Mouse (Mus musculus) right cerebral cortex, postnatal 36 days (tissue): ENCODE results near the gene Rb1.

Experiments
- DNase-seq, 2 experiments: peaks; one replicate each; pipeline ENCODE4 v3.0.0; 2022; ENCODE audit warnings: low spot score in 2 of 2, mixed read lengths in 1 of 2

Gene Rb1

DNA sequence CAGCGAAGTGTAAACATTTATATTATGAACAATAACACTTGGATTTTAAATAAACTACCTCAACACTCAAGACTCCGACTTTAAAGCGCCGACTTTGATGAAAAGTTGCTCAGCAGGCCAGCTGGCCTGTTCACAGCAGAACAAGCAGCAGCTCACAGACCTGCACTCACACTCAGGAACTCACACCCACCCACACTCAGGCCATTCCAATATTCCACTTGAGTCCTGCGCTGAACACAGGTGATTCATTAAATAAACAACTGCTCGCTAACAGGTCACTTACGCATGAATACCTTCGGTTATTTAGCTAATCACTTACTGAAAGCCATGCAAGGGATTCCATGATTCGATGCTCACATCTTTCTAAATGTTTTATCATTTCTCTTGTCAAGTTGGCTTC lies 63.4 kb downstream of the Rb1 start:
- no peak for DNase-seq

DNA sequence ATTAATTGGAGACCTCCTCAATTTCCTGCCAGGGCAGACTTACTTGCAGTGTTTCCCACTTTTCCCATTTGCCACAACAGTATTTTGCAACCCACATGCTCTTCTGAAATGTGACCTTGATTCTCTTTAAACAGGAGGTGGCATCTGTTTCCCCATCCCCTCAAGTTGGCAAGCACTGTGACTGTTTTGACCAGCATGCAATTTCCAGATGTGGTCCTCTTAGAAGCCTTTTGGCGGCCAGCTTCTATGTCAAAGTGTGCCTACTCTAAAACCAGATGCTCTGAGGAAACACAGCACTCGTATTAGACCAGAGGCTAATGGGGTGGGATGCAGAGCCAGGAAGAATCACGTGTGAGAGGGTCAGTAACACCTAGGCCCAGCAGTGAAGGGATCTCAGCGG lies 67.4 kb downstream of the Rb1 start:
- no peak for DNase-seq

DNA sequence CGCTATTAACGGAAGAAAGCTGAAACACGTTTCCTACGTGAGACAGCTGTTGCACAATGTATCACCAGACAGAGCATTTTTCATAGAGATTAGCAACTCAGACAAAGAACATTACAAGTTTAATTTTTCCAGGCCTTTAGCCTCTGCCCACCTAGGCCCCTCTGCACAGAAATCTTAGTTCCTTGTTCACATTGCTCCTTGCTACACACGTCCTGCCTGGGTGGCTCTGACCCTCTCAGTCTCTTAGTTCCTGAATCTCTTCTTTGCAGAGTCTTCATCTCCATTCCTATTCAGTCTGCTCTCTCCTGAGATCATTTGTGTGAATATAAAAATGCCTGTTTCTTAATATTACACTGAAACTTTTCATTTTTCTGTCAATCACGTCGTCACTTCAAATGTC lies 68.3 kb downstream of the Rb1 start:
- no peak for DNase-seq

DNA sequence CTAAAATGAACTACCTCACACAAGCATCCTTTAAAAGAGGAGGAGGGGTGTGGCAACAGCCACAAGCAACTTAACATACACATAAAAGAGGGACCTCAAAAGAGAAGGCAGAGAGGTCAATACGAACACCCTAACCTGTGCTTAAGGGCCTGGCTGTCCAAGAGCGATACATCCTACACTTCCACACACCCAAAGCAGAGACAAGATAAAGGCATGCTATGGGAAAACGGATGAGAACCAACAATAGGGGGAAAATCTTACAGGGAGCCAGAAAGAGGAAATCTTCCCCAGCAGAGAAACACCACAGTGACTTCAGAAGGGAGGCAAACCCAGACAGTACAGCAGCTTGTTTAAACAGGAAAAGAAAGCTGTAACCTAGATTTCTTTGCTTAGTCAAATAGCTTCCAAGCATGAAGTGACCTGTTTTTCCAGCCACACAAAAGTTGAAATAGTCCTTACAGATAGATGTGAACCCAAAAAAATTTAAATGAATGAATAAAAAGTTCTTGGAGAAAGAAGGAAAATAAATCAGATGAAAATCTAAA lies 70.1 kb downstream of the Rb1 start:
- DNase-seq: no peak

DNA sequence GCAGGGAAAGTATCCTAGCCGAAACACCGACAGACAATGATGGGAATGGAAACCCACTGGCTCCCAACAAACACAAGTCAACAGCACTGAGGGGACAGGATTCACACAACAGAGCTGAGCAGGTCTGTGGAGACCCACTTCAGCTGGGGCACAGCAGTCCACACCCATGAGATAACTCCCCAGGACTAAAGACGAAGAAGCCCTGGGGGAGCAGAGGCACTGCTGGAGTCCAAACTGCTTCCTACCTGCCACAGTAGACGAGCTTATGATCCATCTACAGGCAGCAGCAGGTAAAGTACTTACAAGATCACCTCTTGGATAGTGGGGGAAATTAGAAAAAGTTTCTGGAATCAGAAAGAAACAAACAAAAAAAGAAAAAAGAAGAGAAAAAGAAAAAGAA lies 71.2 kb downstream of the Rb1 start:
- DNase-seq: no peak

DNA sequence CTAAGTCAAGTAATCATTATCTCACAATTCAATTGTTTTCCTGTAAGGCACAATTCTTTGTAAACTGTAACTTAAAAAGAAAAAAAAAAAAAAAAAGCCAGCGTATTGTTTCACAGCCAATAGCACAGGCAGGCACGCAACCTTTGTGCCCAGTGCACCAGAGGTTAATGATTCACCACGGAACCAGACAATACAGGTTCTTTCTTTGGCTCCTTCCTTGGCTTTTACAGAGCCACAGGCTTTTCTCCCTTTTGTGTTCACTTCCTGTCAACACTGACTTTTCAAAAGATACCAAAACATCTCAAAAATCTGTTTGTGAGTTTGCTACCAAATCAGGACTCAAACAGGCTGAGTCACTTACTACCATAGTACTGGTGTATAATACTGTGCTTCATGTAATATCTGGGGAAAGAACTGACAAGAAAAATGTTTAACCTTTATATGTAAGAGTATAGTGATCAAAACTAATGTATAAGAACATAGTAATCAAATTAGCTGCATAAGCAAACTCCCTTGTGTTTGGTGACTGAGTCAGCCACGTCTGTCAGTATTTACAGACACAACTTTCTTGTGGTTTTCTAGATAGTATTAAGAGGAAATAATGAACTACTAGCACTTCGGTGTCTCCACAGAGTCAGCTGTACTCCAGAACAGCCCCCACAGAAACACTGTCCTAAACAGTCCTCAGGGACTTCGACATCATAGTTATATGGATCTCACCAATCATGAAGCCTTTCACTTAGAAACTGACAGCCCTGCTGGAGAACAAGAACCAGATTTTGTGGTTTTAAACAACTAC lies 72.0 kb downstream of the Rb1 start:
- DNase-seq: no peak

DNA sequence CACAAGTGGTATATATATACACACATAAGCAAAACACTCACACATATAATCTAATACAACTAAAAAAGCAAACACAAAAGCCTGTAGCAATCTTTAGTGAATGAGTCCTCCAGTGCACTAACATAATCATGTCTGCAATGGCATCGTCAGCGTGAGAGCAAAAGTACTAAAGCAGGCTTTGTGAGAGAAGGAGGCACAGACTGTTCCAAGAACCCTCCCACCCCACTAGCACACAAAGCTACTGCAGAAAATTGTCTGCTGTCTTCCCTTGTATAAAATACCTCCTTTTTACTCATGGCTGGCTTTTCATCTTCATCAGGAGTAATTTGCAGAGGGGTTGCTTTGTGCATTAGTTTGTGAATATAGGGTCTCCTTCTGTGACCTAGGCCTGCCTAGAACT lies 73.3 kb downstream of the Rb1 start:
- peak in 1 of 2 experiments; percentile 54 for DNase-seq

DNA sequence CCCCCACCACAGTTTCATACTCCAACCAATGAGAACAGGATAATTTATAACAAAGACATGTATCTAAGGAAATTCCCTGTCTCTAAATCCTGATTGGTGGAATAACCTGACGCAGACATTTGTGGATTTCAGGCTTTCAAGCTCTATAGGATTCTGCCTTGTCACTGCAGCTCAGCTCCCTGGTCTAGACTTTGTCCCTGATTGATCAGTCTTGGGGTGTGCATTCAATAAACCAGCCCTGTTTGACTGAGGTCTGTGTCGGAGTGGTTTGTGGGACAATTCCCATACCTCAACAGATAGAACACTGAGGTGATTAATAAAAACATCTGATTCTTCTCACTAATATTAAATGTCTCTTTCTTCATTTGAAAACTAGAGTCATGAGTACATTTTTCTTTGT lies 75.6 kb downstream of the Rb1 start:
- DNase-seq: no peak

DNA sequence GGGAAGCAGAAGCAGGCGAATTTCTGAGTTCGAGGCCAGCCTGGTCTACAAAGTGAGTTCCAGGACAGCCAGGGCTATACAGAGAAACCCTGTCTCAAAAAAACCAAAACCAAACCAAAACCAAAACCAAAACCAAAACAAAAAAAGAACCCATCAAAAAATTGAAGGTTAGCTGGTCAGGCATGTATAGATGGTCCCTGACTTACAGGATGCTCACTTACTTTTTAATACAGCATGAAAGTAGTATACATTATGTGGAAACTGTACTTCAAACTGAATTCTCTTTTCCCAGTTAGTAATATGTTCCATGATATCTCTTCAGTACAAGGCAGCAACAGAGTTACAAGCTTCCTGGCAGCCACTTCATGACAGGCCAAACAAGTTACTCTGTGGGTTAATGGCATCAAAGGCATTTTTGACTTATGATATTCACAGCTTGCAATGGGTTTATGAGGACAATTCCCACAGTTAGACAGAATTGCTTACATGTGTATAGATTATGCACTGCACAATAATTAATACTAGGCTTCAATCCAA lies 81.5 kb downstream of the Rb1 start:
- DNase-seq: no peak

DNA sequence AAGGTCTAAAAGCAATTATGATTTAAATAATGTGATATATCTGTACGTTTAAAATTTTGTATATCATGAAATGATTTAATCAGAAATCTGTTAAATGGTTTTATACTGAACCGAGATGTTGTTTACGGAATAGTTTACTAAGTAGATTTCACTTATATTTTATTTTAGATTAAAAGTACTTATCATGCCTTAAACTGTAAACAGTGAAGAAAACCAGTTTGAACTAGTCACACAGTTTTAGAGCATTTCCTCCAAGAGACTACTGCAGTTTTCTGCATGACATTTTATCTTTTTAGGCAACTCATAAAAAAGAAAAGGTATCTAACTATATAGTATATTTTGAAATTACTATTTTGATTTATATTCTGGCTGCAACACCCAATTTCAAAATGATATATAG lies 85.8 kb downstream of the Rb1 start:
- DNase-seq: no peak

DNA sequence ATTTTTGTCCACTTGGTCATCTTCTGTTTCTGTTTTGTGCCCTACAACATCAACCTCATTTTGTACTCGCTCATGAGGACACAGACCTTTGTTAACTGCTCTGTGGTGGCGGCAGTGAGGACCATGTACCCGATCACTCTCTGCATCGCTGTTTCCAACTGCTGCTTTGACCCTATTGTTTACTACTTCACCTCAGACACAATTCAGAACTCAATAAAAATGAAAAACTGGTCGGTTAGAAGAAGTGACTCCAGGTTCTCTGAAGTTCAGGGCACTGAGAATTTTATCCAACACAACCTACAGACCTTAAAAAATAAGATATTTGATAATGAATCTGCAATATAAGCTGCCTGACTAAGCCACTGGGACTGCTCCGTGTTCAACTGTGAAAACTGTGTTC lies 86.3 kb downstream of the Rb1 start:
- DNase-seq: no peak

DNA sequence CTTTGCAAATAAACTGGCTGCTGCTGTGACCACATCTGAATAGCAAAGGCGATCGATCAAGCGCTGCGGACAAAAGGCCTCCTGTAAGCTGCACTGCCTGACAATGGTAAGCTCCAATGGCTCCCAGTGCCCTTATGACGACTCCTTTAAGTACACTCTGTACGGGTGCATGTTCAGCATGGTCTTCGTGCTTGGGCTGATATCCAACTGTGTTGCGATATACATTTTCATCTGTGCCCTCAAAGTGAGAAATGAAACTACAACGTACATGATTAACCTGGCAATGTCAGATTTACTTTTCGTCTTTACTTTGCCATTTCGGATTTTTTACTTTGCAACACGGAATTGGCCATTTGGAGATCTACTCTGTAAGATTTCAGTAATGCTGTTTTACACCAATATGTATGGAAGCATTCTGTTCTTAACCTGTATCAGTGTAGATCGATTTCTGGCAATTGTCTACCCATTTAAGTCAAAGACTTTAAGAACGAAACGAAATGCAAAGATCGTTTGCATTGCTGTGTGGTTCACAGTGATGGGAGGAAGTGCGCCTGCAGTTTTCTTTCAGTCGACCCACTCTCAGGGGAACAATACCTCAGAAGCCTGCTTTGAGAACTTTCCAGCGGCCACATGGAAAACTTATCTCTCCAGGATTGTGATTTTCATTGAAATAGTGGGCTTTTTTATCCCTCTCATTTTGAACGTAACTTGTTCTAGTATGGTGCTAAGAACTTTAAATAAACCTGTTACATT lies 86.9 kb downstream of the Rb1 start:
- DNase-seq: no peak

DNA sequence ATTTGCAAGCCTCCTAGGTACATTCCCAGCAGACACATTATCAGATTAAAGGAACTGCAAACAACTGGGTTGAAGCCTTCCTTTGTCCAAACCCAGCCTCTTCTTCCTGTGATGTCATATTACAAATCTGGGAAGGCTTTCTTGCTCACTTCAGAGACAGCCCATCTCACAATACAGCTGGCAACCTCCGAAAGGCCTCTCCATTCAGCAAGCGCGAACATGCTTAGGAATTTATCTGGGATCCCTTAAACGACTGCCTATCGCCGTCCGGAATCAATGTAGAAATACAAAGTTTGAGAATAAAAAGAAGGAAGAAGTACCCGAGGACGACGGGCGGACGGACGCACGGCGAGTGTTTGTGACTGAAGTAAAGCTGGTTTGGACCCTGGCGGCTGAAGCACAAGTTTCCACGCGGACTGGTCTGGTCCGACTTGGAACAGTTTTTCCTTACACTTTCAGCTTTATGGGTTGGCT lies 87.7 kb downstream of the Rb1 start, which contains the start of gene Lpar6:
TSS of gene Lpar6 (plus strand) at position 48 of the 474 bp plus-strand sequence.
- DNase-seq: no peak

DNA sequence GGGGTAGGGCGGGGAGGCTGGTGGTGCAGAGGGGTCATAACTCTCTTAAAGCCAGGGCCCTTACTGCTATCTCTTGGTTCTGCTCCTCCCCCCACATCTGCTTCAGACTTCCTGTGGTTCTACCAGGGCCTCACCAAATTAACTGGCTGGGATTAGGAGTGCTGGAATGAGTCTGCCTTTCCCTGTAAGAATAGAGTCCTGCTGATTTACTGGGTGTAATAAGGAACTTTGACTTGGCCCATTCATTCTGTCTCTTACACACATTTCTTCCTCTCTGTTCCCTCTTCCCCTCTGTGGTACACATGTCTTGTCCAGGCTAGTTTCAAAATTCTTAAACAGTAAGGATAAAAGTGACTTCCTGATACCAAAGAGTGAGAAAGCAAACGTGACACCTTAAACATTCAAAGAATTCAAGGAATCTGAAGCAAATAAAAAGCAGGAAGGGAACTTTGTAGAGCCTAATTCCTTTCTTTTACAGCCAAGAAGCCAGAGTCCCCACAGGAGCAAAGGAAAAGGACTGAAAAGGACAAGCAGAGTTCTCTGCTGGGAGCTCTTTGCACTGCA lies 91.1 kb downstream of the Rb1 start:
- no peak for DNase-seq

DNA sequence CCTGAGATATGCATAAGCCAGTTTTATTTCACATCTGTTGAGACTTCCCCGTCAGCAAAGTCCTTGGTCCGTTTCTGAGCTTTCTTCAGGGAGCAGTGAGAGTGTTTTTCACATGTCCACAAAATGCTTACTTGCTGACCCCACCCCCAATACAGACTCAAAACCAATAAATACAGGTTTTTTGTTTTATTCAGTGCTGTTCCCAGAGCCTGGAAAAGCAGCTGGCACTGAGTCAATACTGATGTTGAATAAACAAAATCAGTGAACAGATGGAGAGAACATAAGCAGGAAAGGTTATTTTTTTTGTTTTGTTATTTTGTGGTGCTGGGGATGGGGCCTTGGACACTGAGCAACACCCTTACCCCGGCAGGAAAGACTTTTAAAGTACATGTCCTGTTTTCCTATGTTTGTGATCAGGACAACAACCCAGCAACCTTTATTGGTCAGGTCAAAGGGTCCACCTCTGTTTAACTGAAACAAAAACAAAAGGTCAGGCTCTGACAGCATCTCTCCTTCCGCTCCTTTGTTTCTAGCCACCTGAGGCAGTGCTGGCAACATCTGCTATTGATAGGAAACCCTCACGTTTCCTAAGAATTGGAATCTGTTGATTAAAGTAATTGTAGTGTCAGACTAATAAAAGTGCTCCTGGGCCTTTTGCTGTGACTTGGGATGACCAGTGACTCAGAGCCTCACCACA lies 94.2 kb downstream of the Rb1 start:
- no peak for DNase-seq

DNA sequence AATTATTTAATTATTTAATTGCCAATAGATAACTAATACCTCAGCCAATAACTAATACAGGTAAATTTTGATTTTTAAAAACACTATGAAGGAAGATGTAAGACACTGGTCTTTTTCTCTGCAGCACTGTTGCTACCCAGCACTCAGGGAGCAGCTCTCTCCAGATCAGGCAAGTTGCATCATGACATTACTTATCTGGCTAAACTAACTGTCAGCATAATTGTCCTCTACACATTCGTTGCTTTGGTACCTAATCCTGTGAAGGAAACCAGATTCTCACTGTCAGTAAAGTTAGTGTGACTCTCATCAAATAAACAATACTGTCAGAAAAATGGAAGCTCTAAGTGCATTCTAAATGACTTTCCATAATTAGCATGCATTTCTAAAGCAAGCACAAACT lies 98.8 kb downstream of the Rb1 start:
- no peak for DNase-seq

DNA sequence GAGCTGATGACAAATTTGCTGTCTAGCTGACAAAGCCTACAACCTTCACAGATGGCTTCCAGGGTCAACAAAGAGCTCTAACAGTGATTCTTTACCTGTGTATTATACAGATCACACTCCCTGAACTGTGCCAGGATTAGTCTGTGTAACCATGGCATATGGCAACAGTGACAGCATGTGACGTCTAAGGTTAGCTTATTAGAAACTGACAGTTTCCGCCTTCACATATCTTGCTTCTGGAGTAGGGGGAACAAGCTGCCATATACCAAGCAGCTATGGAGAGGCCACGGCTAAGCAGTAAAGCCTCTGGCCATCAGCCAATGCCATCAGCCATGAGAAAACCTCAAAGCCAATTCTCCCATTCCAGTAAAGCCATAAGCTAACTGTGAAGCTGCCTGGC lies 99.3 kb downstream of the Rb1 start:
- no peak for DNase-seq

DNA sequence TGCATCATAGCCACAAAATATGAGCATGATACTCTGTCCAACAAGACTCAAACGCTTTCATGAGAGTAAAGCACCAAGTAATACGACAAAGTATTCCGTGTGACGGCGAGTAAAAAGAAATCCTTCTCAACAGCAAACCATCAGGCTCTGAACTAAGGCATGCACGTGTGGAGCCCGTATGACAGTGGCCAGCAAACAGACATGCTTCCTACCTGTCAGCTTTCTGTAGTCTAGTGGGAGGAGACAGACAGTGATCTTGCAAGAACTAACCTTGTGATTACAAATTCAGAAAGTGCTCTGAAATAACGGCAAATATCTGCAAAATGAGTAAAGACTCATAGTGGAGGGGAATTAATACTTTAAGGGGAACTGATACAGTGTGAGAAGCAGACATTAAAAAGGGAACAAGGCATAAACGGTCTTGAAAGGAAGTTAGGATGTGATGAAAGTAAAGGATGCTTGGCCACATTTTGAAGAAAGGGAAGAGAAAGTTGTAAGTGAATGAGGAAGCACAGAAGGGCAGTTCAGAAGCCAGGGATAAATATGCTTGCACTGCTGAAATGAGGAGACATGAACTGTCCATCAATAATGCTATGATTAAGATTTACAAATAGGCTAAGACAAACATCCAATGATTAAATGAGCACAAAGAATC lies 103.2 kb downstream of the Rb1 start:
- DNase-seq: no peak

DNA sequence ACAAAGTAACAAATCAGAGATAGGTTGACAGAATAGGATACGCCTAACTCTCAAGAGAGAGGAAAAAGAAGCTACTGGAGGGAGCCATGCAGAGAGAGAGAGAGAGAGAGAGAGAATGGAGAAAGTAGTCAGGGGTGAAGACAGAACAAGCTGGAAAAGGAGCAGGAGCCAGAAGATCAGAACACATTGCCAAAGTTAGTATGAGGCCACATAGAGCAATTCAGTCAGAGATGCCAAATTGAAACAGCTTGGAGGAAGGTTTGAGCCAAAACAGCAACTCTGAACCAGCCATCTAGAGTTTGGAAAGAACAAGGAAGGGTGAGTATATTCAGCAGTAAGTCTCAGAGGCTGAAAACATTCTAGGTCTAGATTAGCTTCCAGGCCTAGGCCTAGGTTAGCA lies 108.6 kb downstream of the Rb1 start:
- no peak for DNase-seq

DNA sequence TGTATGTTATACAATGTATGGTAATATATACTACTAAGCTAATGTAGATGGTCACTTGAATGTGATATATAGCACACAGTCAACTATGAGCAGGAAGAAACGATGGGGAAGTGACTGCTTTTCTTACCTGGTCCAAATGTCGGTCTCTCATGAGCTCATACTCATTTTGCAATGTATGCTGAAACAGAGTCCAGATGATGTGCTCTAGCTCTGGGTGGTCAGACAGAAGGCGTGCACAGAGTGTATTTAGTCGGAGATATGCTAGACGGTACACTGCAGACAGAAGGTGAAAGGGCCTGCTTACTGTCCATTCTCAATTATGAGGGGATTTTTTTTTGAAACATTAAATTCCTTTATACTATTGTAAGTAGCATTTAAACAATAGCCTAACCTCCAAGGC lies 114.1 kb downstream of the Rb1 start:
- DNase-seq: no peak

DNA sequence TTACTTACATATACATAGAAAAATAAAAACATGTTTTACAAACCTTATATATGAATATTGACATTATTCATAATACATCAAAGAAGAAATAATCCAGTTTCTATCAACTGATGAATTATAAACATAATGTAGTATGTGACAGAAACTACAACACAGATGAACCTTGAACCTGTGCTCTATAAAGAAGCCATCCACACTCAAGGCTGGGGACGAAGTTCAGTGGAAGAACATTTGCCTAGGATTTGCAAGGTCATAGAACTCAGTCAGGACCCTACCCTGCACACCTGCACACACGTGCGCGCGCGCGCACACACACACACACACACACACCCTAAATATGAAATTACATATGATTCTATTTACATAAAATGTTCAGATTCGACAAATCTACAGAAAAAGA lies 115.4 kb downstream of the Rb1 start:
- DNase-seq: no peak
